Mouse (Mus musculus) erythroid progenitor cell, adult 5-6 weeks (primary cell): ENCODE results near the gene Prrt2. TPM values are rescaled to one million over a fixed set of nuclear protein-coding genes. Genes with fewer than 3 reads are reported as not detected.
A peak's percentile ranks its signal among the peaks of the same experiment; 100 is the strongest.

Source experiments
- ATAC-seq: replicated peaks from 2 replicates; pipeline ENCODE4 v1.8.0; 2016; ENCODE audit warnings: moderate number of reproducible peaks, mild to moderate bottlenecking, moderate TSS enrichment, inconsistent platforms; ENCODE audit not compliant: poor library complexity, low FRiP score, severe bottlenecking
- total RNA-seq, 2 experiments: library from RNA; stranded (forward) in 1 of 2; stranded (reverse) in 1 of 2; fragments of 150-400 nt in 1 of 2; fragments of 186-747, 209-891 nt in 1 of 2; gene quantifications; 2 replicates each; pipeline versions ENCODE4 v1.2.3 to v1.2.4; 2015 to 2017; ENCODE audit warnings: low replicate concordance in 2 of 2

Gene Prrt2
- 0.84 TPM in 1 of 2 replicates, not detected in the other for total RNA-seq (2015; ENCODE audit: low replicate concordance)
- total RNA-seq (2017; ENCODE audit: low replicate concordance): 3.0 TPM in 1 of 2 replicates, not detected in the other

DNA sequence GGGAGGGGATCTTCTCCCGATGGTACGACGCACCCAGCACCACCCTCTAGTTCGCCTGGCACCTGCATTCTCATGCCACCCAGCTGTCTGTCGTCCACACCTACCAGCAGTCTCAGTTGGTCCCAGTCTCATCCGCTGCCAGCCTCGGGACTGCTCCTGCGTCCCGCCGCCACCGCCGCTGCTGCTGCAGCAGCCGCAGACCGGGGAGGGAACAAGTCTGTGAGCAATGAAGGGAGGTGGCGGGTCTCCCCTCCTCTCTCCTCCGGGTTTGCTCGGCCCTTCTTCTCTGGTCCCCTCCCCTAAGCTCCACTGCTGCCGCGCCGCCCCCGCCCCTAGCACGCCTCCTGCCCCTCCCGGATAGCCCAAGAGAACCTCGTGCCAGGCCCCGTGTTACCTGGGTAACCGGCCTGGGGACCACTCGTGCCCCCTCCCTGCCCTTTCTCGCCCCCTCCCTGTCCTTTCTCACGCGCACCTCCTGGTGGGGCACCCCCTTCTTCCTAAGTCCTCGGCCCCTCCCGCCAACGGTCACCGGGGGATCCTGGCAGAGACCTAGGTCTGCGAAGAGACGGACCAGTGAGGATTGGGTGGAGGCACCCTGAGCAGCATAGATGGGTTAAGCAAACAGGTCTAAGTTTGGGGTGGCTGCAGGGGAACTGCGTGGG is at the start of gene Prrt2, which contains the start of gene Gm42742:
Gene Prrt2, minus strand, starts transcription at position 311 of the 662 bp plus-strand sequence.
Gene Gm42742, minus strand, starts transcription at position 197 of the 662 bp plus-strand sequence.
- no peak for ATAC-seq

DNA sequence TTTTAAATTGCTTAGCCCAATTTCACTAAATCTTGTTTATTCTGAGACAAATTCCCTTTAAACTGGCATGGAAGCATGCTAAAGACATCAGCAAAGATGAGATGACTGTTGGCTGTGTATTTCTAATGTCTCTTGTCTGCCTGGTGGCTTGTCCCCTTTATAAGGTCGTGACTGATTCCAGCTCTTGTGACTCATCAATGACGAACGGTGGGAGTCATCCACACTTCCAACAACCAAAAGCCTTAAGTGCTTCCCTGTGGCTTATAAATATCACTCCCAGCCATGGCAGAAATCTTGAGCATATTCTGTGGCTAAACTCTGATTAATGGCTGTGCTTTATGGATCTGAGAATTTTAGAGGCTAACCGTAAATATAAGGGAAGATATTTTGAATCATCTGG is 45.3 kb upstream of the Prrt2 start:
- no peak for ATAC-seq

DNA sequence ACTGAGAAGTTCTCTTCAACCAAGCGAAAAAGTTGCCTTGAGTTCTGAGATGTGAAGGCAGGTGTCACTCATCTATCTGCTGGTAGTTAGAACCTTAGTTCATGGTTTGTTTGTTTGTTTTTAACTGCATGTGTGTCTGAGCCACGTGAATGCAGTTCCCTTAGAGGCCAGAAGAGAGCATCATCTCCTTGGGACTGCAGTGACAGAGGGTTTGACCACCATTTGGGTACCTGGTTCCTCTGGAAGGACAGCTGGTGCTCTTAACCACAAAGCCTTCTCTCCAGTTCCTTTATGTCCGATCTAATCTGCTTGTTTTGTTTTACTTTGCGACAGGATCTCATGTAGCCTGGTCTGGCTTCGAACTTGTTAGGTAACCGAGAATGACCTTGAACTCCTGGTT is 44.5 kb upstream of the Prrt2 start:
- no peak for ATAC-seq

GRCm38 (mm10) chr7:127055026-127055585 is 34.1 kb upstream of the Prrt2 start:
- no peak for ATAC-seq

DNA sequence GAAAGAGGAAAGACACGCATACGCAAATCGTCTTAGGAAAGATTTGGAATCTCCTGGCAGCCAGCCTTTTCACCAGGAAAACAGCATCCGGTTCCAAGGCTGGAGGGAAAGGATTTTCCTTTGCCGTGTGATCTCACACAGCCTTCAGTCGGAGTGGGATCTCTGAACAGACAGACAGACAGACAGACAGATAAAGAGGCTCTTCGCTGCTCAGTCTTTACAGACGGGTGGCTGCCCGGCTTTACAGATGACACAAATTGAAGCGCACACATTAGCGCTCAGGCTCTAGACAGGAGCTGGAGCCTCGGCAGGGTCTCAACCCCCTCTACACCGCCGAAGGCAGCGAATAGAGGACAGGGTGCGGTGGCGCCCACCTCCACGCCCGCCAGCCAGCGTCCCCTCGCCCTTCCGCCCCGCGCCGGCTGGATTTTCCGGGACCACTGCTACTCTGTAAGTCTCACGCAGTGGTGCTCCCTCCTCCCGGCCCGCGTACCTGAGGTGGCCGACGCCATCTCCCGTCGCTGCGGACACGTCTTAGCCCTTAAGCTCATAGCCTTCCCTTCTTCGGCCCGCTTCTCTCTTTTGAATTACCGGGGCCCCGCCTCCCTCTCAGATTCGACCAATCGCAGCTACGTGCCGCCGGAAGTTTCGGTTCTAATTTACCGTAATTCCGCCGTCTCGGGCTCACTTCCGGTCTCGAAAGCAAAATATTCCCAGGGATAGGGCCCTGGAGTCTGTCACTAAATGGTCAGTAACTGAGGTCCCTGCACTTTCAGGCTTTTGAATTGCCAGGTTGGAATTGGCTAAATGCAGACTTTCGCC is 21.1 kb upstream of the Prrt2 start, which contains the start of gene Kif22:
Gene Kif22, minus strand, starts transcription at position 621 of the 822 bp plus-strand sequence.
- ATAC-seq: peak; percentile 95

DNA sequence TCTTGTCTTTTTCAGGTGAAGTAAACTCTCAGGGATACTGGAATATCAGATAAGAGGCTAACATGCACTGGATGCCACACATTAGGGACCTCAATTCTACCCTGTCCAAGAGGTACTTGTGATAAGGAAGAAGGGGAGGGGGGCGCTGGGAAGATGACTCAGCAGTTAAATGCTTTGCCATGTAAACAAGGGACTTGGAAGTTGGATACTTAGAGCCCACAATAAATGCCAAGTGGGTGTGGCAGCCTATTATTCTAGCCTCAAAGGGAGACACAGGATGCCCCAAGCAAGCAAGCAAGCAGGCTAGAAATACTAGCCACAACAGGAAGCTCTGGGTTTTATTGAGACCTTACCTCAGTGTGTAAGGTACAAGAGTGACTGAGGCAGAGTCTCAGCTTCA is 10.2 kb upstream of the Prrt2 start:
- no peak for ATAC-seq

- no peak for ATAC-seq
These were observed 9.2 kb upstream of the Prrt2 start for GRCm38 (mm10) chr7:127030172-127030571.

DNA sequence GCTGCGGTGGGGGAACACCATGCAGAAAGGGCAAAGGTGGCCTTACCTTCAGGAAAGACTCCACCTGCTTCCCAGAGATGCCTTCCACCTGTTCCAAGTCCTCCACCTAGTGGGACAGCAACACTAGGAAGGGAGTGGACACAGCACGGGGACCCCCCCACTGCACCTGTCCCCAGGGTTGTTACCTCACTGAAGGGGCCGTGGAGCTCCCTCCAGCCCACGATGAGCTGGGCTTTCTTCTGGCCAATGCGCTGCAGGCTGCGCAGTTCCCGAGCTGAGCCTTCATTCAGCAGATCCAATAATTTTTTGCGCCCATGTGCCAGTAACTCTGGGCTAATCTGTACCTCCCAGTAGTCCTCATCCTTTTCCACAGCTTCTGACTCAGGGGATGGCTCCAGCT is 6.9 kb upstream of the Prrt2 start:
- ATAC-seq: no peak

- ATAC-seq: peak; percentile 74
These were observed 6.1 kb upstream of the Prrt2 start, which contains the start of gene Maz for GRCm38 (mm10) chr7:127026984-127027726. Maz (minus strand) TSS chr7:127027037.

GRCm38 (mm10) chr7:127026616-127026983 is 5.6 kb upstream of the Prrt2 start:
- no peak for ATAC-seq

DNA sequence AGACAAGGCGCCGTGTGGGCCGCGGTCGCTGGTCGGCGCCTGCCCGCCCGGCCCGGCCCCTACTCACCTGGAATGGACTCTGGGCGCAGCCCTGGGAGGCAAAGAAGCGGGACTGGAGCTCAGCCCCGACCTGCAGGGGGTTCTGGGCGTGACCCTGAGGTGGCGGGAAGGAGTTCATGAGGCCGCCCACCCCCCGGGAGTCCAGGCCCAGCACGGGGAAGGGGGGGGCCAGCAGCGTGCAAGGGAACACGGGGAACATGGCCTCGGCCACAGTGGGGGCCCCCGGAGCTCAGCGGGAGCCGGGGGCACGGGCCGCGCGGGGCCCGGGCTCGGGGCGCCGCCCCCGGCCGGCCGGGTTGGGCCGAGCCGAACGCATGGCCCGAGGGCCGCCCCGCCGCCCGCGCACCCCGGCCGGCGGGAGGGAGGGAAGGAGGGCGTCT is 5.2 kb upstream of the Prrt2 start:
- ATAC-seq: no peak

DNA sequence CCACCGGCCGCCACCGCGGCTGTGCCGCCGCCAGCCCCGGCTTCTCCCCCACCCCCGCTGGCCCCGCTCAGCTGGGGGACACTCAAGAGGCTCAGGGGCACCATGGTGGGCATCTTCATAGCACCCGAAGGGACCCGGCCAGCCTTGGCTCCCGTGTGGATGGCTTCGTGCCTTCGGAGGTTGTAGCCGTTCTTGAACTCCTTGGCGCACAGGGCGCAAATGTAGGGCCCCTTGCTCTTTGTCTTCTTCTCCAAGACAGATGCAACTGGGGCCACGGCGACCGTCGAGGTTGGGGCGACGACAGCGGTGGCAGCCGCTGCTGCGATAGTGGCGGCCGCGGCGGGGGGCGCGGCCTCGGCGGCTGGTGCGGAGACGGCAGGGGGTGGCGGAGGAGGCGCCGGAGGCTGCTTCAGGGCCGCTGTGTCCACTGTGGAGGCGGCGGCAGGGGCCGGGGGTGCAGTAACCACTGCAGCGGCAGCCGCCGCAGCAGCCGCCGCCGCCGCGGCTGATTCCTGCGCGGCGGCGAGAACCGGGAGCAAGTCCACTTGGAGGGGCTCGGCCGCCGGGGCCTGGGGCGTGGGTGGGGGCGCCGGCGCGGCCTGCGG is 4.6 kb upstream of the Prrt2 start:
- ATAC-seq: no peak

DNA sequence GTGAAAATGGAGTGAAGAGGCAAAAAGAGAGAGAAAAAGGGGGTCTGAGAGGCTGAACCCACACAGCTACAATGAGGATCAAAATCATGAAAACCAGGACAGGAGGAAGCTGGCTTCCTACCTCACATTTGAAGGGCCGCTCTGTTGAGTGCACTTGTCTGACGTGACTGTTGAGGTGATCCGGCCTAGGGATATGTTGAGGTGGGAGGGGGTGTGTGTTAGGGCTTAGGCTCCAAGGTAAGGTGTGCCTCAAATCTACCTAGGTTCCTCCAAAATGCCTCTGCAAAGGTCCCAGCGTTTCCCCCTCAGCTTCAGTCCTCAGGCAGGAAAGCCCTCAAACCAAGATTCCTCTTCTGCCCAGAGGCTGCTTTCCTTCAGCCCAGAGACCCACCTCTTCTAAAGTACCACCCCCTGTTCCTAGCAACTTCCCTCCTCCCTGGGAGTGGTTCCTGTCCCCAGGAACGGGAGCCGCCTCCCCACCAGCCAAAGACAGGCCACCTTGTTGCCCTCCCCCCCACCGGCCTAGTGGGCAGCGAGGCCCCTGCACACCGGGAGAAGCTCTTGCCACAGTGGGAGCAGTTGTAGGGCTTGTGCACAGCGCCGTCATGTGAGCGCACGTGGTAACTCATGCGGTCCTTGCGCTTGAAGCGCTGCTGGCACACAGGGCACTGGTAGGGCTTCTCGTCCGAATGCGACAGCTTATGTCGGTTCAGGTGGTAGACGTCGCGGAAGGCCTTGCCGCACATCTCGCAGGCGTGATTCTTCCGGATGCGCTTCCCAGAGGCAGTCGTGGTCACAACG is 3.9 kb upstream of the Prrt2 start:
- ATAC-seq: peak; percentile 39

DNA sequence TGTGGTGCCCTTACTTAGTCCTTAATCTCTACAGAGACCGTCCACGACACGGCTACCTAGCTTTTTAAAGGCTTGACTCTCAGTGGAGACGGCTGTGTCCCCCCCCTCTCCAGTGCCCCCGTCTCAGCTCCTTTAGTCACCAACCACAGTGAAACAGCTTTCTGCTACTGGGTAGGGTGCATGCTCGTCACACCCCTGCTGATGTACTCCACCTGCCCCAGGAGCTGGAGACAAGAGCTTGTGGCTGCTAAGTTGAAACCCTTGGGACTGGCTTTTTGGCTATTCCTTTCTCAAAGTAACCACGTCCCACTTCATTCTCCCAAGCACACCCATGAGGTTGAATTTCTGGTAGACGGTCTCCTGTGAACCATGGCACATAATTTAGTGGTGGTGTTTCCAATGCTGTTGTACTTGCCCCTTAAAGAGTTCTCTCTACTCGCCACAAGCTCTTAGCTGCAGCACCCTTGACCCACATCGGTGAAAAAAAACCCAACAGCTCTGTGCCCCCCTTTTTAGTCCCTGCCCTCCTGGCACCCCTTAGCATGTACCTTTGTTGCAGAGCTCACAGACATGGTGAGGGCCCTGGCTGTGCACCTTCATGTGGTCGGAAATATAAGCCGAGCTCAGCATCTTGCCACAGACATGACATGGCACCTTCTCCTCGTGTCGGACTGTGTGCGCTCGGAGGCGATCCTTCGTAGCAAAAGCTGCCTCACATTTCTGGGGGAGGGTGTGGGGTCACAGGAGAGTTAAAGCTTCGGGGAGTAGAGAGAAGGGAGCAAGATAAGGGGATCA is 3.1 kb upstream of the Prrt2 start:
- no peak for ATAC-seq

GRCm38 (mm10) chr7:127023272-127023691 is 2.3 kb upstream of the Prrt2 start:
- no peak for ATAC-seq

DNA sequence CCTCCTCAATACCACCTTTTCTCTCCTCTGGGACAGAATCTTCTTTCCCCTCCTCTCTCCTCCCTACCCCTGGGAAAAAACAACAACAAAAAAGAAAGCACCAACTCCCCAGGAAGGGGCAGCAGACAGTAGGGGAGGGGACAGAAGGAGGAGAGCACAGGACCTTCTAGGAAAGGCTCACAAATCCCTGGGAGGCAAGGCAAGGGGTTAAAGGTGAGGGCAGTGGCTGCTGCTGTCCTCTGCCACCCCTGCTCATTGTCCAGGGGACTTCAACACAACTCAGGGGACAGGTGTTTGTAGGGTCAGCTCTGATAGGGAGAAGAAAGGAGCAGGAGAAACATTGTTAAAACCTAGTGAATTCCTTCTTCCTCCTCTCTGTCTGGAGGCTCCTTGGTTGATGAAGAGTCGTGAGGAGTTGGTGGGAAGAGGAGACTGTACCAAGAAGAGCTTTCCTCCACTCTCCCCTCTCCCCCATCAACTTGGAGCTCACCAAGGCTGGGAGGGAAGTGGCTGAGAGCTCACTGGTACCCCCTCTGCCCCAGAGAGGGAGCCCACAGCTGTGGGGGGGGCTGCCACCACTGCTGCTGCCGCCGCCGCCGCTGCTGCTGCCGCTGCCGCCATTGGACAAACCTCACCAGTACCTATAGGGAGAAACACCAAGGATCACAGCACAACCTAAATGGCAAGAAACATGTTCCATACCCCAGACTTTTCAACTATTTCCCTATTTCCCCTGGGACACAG is 1.7 kb upstream of the Prrt2 start:
- no peak for ATAC-seq
